Mouse (Mus musculus): ENCODE measurements around the gene Tmbim7.
"Not testable (repeated sequence)": the region's sequence is repeated elsewhere in the genome, so short reads cannot be mapped to it uniquely, and the experiment has no call there.

The Tmbim7 gene
- long read RNA-seq, experiment 1, result 0 reads
- long read RNA-seq, experiment 2, result 0 reads

DNA sequence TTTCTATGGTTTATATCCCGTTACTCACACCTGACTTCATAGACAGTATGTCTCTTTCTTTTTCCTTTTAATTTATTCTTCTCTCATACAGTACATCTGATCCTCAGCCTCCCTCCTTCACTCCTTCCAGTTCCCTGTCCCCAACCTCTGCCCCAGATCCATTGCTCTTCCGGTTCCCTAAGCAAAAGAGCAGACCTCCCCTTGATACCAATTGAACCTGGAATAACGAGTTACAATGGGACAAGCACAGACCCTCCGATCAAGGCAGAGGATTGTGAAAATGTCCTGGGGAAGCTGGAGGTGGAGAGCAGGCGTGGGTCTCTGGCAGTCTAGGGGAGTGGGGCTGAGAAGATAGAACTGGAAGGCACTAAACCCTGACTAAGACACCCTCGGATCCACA lies at the start of gene Tmbim7:
TSS of gene Tmbim7 (plus strand) at position 301 of the 400 bp plus-strand sequence.
- intact Hi-C loops (cut with DNase I), result no loop called here

DNA sequence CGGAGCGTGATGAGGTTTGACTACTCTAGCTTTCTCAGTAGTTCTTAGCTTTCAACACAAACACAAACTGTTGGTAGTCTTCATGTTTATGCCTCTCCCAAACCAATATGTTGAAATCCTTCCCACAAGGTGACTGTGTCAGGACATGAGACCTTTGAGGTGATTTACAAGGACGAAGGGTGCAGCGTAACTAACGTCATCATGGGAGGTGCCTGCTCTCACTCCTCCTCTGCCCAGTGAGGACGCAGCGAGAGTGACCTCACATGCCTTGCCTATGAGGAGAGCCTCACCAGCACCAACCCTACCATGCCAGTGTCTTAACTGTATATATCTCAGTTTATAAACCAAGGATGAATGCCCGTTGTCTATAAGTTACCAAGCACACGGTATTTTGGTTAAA lies 43.9 kb upstream of the Tmbim7 start:
- intact Hi-C loops (cut with DNase I), result no loop called here

DNA sequence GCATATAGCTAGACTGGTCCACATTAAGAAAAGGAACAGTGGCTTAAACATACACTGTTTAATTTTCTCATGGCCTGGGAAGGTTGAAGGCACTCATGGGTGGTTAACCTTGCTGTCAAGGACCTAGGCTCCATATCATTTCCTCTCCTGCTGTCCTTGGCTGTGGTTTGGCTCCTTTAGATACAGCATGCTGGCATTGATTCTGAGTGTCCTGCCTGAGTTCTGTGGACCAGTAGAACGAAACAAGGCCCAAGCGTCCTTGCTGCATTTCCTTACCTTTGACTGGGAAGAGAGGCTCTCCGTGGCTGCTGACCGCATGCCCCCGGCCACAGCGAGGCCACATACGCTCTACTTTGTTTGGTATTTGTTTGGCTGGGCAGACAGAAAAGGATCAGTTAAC lies 41.7 kb upstream of the Tmbim7 start:
- intact Hi-C loops (cut with DNase I), result no loop called here

- intact Hi-C loops (cut with DNase I), result not testable (repeated sequence)
Measured at GRCm38 (mm10) chr5:3611835-3612234, 39.1 kb upstream of the Tmbim7 start.

DNA sequence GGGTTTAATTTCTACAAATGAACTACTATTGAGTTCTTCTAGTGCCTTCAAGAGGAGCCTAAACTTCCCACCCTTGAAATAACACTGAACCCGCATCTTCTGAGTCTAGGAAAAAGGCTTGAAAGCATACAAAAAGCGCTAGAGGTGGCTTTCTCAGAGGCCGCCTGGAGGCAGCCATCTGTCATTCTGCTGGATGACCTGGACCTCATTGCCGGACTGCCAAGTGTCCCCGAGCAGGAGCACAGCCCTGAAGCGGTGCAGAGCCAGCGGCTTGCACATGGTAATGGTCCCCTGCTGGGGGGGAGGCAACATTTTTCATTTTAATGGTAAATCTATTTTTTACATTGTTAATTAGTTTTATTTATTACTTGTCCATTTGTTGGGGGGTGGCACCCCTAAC lies 30.5 kb upstream of the Tmbim7 start:
- intact Hi-C loops (cut with DNase I), result no loop called here

GRCm38 (mm10) chr5:3630055-3630454 lies 20.9 kb upstream of the Tmbim7 start:
- intact Hi-C loops (cut with DNase I), result no loop called here

DNA sequence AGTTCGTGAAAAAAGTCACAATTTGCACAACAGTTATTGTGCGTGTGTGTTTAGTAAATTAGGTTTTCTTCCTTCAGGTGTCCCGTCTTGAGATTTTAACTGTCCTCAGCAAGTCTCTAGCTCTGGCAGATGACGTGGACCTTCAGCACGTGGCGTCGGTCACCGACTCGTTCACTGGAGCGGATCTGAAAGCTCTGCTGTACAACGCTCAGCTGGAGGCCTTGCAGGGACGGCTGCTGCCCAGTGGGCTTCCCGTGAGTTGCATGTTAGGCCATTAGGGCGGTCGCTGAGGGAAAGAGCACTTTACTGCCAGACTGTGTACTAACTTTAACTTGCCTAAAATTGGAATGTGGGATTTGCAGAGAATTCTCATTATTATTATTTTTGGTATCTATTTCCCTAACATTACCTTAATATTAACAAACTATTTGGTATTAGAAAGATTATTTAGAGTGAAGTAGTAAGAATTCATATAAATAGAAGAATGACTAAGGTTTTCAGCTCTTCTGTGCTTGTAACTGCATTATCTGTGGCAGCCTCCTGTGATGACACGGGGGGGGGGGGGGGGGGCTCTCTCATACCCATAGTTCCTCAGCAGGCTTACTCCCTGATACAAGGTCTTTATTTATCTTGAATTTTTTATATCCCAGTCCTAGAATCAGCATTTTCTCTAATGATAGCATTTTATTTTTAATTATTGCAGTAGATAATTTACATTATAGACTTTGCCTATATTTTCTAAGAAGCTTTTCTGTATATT lies 19.3 kb upstream of the Tmbim7 start:
- intact Hi-C loops (cut with DNase I), result no loop called here

DNA sequence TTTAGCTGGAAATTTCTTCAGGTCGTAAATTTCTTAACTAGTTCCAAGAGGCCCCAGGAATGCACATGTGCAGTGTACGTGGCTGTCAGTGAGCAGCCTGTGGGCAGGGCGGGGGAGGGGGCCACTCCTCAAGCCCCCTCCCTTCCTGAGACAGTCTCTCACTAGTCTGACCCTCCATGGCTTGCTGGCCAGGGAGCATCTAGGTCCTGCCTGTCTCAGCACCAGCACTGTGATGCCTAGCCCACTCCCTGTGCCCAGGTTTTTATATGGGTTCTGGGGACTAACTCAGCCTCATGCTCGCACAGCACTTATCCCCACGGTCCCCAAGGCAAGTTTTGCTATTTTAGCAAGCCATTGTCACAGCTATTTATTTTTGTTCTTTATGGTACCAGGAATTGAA lies 18.7 kb upstream of the Tmbim7 start:
- intact Hi-C loops (cut with DNase I), result no loop called here

DNA sequence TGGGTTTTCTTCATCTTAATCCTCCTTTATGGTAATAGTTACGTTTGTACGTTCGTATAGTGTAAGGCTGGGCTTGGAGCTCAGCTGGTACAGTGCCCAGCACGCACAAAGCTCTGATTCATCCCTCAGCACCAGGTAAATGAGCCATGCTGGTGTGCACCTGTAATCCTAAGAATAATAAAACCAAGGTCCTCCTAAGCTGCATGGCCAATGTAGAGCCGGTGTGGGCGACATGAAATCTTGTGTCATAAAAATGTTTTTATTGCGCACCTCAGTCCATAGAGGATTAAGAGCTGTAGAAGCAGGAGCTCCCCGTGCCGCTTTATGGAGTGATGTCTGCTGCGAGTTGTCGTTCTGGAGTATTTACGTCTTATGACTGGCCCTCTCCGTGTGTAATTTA lies 17.7 kb upstream of the Tmbim7 start:
- intact Hi-C loops (cut with DNase I), result no loop called here

GRCm38 (mm10) chr5:3633951-3634350 lies 17.0 kb upstream of the Tmbim7 start:
- intact Hi-C loops (cut with DNase I), result no loop called here

GRCm38 (mm10) chr5:3635286-3635685 lies 15.7 kb upstream of the Tmbim7 start:
- intact Hi-C loops (cut with DNase I), result no loop called here

- intact Hi-C loops (cut with DNase I), result loop anchor here (5.0 kb wide), 1 partner anchor 158 kb away; the partner anchor contains the start of genes Ankib1 and Krit1
Measured at GRCm38 (mm10) chr5:3644621-3645020, 6.4 kb upstream of the Tmbim7 start.

GRCm38 (mm10) chr5:3645326-3645725 lies 5.7 kb upstream of the Tmbim7 start:
- intact Hi-C loops (cut with DNase I), result loop anchor here (5.0 kb wide), 1 partner anchor 157 kb away; the partner anchor contains the start of genes Ankib1 and Krit1

- intact Hi-C loops (cut with DNase I), result loop anchor here (5.0 kb wide), 1 partner anchor 156 kb away; the partner anchor contains the start of genes Ankib1 and Krit1
Measured at GRCm38 (mm10) chr5:3646539-3646938, 4.4 kb upstream of the Tmbim7 start.

DNA sequence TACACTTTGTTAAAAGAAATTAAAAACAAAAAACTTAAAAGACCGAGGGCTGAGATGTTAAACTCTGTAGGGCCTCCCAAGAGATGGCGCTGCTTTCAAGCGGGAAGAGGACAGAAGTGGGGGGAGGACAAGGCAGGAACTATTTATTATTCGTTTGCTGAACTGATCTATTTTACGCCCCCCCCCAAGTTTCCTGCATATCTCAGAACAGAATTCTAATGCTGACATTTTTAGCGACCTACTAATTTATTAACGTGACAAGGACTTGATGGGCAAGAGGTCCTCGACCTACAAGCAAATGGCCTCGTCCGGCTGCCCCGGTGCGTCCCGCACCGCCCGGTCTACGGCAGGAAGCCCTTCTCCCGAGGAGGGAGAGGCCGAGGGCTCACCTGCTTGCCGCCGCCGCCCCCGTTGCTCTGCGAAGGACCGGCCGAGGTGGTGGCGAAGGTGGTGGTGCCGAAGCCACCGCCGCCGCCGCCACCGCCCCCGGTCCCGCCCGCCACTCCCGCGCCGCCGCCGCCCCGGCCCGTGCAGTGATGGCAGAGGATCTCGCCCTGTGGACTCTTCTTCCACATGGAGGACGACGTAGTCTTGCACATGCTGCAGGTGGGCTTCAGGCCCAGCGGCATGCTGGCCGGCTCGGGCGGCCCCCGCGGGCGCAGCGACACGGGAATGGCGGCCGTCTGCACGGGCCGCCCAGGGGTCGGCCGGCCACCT lies 3.8 kb upstream of the Tmbim7 start:
- intact Hi-C loops (cut with DNase I), result loop anchor here (5.0 kb wide), 1 partner anchor 155 kb away; the partner anchor contains the start of genes Ankib1 and Krit1

GRCm38 (mm10) chr5:3647708-3648121 lies 3.3 kb upstream of the Tmbim7 start:
- intact Hi-C loops (cut with DNase I), result loop anchor here (5.0 kb wide), 1 partner anchor 155 kb away; the partner anchor contains the start of genes Ankib1 and Krit1

DNA sequence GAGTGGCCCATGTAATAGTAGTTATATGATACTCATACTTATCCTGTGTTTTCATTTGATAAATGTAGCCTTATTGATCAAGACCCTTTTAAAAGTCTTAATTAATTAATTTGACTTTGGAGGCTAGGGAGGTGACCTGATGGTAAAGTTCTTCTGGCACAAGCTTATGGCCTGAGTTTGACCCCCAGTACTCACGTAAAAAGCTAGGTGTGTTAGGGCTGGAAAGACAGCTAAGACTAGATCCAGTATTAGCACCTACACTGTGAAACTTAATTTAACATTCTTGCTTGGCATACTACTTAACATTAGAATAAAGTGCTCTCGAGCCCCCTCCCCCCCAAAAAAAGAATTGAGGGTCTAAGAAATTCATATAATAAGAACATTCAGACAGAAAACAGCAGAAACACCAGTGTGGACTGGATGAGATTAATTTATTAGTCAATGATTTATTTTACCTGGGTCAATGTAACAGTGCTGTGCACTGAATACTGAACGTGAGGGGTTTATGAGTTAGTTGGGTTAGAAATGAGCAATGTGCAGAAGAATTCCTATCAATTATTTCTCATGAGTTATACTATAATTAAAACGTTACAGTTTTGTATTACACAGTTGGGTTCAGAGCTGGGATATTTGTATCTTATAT lies 2.7 kb upstream of the Tmbim7 start:
- intact Hi-C loops (cut with DNase I), result loop anchor here (5.0 kb wide), 1 partner anchor 154 kb away; the partner anchor contains the start of genes Ankib1 and Krit1

GRCm38 (mm10) chr5:3648849-3649210 lies 2.2 kb upstream of the Tmbim7 start:
- intact Hi-C loops (cut with DNase I), result loop anchor here (5.0 kb wide), 1 partner anchor 153 kb away; the partner anchor contains the start of genes Ankib1 and Krit1

GRCm38 (mm10) chr5:3651621-3652020 lies 640 bp downstream of the Tmbim7 start:
- intact Hi-C loops (cut with DNase I), result no loop called here

- intact Hi-C loops (cut with DNase I), result not testable (repeated sequence)
Measured at GRCm38 (mm10) chr5:3652903-3653575, 2.1 kb downstream of the Tmbim7 start.

DNA sequence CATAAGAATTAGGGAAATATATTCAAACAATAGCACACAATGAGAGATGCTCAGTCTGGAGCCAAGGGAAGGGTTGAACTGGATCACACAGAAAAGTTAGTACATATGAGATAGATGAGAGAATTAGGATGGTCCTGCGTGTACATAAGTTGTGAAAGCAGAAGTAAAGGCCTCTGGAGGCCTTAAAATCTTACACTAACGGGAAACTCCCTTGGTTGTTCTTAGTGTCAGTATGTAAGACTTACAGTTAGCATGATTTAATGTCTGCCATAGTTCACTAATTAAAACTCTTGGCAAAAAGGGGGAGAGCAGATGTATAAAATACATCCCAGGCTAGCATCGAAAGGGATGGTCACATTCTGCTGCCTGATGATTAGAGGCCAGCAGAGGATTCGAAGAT lies 2.8 kb downstream of the Tmbim7 start:
- intact Hi-C loops (cut with DNase I), result no loop called here

All from adrenal gland (tissue).